Mouse (Mus musculus): ENCODE results near the gene Dact2.

Gene Dact2

GRCm38 (mm10) chr17:14204061-14204460 is at the start of gene Dact2:
Gene Dact2 (minus strand): TSS chr17:14204304.
- DNase-seq (ENCODE audit: low spot score in 2 of 2) = peak in 1 of 2 experiments; percentile 14

DNA sequence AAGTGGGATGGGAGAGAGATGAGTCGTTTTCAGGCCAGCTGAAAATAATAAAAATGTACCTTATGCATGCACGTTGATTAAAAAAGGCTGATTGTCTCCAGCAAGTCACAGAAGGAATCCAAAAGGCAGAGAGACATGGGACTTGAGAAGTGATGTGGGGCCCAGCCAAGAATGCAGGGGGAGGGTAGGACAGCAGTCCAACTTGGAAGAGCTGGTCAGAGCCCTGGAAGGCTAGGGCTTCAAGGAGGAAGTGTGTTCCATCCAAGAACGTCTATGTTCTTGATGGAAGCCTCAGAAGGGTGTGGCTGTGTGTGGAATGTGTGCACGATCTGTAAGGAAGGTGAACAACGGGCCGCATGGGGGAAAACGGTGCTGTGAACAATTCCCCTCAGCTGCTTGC is 48.4 kb upstream of the Dact2 start:
- DNase-seq (ENCODE audit: low spot score in 2 of 2) = no peak

DNA sequence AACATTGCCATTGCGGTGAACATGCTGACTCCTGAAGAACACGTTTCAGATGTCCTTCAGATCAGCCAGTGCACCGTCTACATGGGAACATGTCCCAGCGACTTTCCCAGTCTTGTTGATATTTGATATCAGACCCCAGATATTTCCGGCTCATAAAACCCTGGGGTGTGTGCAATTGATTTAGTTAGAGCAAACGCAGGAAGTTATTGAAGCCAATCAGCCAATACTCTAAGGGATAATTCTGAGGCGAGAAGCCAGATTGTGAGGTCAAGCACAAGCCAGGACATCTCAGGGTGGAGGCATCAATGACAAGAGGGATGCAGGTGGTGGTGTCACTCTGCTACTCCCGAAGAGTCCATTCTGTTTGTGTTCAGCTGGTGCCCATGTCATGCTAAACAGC is 46.3 kb upstream of the Dact2 start:
- no peak for DNase-seq (ENCODE audit: low spot score in 2 of 2)

DNA sequence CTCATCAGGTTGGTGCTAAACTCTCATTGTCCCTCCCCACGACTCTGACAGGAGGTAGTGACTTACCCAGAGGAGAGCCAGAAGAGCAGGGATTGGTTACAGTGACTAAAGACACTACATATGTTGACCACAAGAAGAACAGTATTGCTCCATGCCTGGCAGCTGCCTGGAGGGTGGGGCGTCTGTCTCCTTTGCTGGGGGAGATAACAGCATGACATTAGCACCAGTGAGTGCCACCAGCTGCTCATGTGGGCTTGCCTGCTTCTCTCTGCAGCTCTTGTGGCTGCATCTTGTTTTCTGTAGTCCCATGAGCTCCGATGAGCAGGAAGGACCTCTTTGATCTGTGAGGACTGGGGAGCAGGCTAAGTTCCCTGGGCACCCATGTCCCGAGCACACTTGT is 45.5 kb upstream of the Dact2 start:
- DNase-seq (ENCODE audit: low spot score in 2 of 2) = peak in 1 of 2 experiments; percentile 58

DNA sequence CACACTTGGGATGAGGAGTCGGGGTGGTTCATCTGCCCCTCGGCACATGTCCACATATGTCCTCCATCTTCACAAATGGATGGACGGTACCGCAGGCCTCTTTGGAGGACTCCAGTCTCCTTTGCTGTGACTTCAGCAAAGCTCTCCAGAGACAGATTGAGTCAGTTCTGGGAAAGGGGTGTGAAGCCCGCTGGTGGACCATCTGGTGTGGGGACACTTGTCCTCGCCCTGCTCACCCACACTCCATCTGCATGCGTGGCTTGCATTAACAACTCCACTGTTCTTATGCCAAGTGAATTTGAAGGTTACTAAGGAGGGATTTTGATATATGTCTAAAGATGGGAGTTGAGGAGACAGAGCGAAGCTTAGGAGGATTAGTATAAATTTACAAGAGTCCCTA is 43.8 kb upstream of the Dact2 start:
- no peak for DNase-seq (ENCODE audit: low spot score in 2 of 2)

- DNase-seq (ENCODE audit: low spot score in 2 of 2) = no peak
Measured at GRCm38 (mm10) chr17:14246266-14246665, 42.2 kb upstream of the Dact2 start.

- peak in 1 of 2 experiments; percentile 35 for DNase-seq (ENCODE audit: low spot score in 2 of 2)
Measured at GRCm38 (mm10) chr17:14244195-14244965, 40.3 kb upstream of the Dact2 start.

- no peak for DNase-seq (ENCODE audit: low spot score in 2 of 2)
Measured at GRCm38 (mm10) chr17:14242634-14243033, 38.5 kb upstream of the Dact2 start.

DNA sequence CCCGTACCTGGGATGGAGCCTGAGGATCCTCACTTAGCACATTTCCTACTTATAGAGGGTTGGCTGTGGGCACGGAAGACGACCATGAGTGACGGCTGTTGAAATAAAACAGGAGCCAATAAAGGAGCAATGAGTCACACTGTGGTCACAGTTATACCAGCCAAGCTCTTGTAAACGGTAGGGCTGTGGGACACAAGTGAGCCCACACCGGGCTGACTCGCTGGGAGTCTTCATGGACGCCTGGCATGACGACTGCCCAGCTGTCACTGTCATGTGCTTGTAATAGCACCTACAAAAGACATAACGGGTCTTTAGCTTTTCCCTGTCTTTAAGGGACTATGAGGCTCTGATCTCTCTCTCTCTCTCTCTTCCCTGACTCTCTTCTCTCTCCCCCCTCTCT is 35.9 kb upstream of the Dact2 start:
- DNase-seq (ENCODE audit: low spot score in 2 of 2) = no peak

GRCm38 (mm10) chr17:14237134-14237533 is 33.0 kb upstream of the Dact2 start:
- no peak for DNase-seq (ENCODE audit: low spot score in 2 of 2)

DNA sequence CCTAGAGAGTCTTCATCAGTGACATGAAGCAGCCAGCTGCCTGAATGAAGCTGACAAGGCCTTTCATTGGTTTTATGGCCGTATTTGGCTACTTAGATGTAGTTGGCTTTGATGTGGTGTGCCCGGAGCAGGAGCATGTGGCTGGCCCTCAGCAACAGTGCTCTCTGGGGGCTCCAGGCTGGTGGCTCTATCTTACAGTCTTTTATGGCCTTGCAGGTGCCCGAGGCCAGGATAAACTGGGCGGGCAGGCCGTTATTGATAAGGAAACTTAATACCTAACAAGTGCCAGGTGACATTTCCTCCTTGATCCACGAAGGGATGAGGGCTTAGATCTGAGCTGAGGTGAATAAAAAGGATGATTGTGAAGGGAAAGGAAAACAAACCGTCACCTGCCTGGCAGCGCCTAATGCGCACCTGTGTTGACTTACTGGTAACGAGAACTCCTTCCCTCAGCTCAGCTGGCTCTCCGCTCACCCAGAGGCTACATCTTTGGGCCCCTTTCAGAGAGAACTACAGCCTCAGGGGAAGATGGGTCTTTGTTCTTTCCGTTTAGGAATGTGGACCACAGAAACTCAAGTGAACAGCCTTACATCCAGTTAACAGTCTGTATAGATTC is 30.8 kb upstream of the Dact2 start:
- no peak for DNase-seq (ENCODE audit: low spot score in 2 of 2)

DNA sequence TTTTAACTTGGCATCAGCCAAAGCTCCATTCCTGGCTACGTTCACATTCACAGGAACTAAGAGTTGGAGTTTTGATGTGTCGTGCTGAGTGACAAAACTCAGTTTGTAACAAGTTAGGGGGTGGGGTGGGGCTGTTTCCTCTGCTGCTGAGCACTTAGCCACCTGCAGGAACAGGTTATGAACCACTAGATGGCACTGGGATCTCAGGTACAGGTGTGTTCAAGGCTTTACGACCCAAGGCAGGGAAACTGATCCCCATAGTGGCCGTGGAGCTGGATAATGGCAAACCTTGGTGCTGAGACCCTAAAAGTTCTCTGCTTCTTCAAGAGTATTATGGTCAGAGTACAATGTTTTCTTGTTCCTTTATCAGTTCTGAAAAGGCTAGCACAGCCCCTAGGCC is 29.6 kb upstream of the Dact2 start:
- no peak for DNase-seq (ENCODE audit: low spot score in 2 of 2)

DNA sequence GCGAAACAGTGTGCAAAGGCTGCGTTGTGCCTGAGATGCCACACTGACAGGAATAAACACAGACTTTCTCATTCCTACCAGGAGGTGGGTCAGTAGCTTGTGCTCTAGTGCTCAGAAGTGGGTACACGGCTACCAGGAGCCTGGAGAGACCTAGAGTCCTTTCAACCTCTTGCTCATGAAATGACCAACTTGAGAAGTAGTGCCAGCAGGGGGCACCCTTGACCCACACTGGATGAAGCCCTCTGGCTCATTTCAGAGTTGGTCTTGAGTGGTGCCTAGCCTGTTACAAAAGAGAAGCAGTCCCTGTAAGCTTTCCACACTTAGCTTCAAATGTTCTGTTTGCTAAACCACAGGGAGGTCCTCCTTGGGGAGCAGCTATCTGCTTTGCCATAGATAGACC is 28.5 kb upstream of the Dact2 start:
- peak; percentile 71 to 72 for DNase-seq (ENCODE audit: low spot score in 2 of 2)

DNA sequence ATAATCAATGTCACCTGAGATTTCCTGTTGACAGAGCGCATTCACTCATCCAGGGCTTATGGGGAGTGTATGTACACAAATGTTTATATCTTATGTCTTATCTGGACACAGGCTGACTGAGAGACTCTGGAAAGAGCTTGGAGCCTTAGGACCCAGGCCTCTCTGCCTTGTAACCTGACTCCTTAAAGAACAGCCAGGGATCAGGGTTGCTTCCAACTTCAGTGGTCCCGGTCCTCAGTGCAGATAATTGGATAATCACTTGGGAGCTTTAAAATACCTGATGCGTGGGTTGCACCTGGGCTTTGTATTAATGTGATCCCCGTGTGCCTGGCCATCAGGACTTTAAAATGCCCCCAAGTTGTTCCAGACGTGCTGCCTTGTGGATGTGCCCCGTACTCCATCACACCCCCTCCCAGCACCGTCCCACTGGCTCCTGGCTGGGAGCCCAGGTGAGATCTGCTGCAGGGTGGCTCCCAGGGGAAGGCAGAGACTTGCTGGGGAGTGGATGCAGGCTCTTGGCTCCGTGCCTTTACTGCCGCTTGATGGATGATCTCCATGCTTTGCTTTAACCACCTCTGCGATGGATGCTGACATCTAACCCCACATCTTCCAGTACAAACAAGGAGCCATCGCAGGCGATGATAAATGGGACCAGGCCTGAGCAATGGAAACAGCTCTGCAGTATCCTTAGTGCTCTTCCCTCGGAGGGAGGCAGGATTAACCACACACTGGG is 26.8 kb upstream of the Dact2 start:
- no peak for DNase-seq (ENCODE audit: low spot score in 2 of 2)

DNA sequence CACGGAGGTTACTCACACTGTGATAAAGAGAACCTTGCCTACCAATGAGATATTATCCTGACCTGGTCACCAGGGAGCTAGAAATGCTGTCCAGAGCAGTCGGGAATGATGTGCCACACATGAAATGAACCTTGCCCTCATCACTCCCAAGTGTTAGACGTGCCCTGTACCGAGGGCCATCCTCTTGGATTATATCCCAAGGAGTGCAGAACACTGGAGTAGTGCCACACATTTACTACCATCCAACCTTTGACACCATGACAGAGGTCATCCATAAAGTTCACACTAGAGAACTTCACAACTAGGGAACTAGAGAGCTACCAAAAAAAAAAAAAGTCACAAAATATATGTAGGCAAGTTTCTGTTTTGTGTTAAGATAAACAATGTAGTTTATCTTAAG is 24.3 kb upstream of the Dact2 start:
- no peak for DNase-seq (ENCODE audit: low spot score in 2 of 2)

DNA sequence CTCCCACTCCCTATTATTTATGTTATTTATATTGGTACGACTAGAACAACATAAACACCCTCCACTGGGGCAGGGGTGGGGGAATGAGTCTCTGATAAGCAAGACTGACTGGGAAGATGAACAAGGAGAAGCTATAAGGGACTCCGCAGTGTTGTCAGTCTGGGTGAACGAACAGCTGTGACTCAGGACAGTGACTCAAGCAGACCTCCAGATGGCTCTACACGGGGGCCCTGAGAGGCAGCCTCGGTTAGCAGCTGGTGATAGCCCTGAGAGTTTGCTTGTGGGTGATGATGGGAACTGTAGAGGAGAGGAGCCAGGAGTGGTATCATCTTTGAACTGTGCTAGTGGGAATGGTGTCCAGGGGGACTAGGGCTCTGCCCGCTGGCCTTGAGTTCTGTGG is 23.5 kb upstream of the Dact2 start:
- no peak for DNase-seq (ENCODE audit: low spot score in 2 of 2)

DNA sequence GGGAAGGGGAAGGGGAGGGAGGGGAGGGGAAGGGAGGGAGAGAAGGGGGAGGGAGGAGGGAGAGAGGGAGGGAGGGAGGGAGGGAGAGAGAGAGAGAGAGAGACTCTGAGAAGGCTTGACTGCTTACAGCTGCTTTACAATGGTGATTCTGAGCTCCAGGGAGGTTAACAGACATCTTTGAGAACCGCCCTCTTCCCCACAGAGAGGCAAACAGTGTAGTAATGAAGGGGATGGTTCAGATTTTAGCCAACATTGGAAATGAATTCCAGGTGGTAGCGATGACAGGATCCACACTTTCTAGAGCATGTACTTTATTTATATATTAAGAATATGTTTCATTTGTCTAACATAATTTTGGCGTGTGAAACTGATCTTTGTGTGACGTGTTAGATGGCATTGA is 22.7 kb upstream of the Dact2 start:
- DNase-seq (ENCODE audit: low spot score in 2 of 2) = no peak

DNA sequence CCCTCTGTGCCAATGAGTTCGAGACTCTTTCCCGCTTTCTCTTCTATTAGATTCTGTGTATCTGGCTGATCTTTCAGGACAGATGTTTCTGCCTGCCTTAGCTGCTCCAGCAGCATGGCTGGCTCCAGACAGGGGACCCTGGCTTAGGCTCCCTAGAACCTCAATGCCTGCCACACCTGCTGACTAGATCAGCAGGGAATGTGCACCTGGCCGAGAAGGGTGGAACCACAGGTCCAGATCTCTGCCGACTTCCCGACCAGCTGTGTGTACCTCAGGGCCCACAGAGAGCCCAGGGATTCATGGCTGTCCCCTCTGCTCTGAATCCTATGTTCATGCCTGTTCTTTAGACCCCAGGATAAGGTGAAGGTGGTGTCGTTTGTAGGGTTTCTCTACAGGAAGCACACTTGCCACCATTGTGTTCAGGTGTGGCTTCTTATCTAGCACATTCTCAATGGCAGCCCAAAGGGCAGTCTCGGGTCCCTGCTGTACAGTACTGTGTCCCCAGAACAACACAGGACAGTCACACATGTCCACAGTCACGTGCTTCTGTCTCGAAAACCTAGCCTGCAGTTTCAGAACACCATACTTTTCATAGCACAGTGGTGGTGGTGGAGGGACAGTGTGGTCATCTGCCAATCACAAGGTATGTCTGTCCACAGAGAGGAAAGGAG is 22.0 kb upstream of the Dact2 start:
- no peak for DNase-seq (ENCODE audit: low spot score in 2 of 2)

DNA sequence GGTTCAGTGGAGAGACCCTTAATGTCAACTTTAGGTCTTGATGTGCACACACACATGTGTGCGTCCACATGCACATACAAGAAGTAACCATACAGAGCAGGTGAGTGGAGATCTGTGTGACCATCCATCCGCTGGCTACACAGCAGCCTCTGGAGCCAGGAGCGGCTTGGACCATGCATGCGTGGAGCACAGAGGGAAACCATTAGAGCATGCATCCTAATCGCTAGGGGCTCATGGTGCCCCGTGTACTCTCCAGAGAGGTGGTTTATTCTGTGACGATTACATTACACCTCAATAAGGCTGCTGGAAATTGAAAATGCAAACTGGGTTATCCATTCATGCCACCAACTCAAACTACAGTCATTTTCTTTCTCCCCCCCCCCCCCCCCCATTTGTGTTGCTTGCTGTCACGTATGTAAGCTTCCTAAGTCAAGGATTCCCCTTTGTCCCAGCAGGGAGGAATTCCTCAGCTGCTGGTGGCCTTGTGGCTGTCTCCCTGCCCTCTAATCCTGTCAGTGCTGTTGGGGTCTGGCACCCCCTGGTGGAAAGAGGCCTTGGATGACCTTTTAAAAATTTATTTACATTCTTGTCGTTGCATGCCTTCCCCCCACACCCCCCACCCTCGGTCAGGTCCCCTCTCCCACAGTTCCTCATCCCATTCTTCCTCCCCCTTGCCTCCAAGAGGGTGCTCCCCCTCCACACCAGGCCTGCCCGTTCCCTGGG is 17.9 kb upstream of the Dact2 start:
- no peak for DNase-seq (ENCODE audit: low spot score in 2 of 2)

GRCm38 (mm10) chr17:14220606-14221202 is 16.6 kb upstream of the Dact2 start:
- DNase-seq (ENCODE audit: low spot score in 2 of 2) = no peak

DNA sequence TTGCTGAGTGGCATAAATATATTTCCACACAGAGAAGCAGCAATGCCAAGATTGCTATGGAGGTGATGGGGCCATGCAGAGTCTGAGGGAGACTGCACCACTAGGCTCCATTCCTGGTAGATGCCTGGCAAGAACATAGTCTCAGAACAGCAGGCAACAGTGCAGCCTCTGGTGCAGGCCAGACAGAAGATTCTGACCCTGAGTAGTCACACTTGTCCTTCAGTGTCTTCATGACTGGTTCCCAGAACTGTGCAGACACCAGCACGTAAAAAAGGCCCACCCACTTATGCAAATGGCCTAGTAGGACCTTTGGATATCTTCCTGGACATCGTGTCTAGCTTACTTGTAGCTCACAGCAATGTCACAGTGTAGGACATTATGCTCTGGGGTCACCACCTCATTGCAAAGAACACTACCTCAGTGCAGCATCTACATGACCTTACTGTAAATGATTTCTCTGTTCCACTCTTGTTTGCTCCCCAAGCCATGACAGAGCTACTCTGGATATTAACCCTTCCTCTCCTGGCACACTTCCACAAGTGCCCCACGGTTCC is 9.9 kb upstream of the Dact2 start:
- DNase-seq (ENCODE audit: low spot score in 2 of 2) = no peak

Measured in urinary bladder, adult 18-20 months (tissue).